22 mouse cellular contexts compared by ENCODE assay signal in the genomic region with DNA sequence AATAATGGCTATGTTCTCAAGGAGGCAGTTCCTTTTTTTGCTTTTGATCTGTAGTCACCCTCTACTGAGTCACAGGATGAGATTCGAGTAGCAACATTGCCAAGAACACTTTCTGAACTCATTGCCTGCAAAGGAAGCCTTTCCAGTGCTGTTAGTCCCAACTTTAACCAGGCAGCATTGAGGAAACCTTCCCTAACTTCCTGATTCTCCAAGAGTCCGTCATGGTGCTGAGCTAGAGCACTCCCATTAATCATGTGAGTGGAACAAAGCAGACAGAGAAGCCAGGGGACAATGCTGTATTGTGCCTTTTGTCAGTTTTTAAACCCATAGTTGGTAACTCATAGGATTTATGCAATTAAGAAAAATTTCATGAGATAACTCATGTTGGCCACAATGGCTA.
A peak's percentile ranks its signal among the peaks of the same experiment; 100 is the strongest.
DNase-seq lines count a peak whose midpoint lies in the region; ATAC-seq and TF ChIP-seq lines count a peak whose summit lies in the region.
"Had no signal": no experiment of that assay in that cellular context is flagged by ENCODE, and none has a peak within 500 bp of the region (broad histone marks: within the 10 kb centered on the region; RNA-seq: fewer than 3 reads in every experiment).

No protein-coding gene starts in this region.

- no peak for TF ChIP-seq EP300 in stomach, postnatal 0 days (optimal IDR thresholded peaks at IDR 0.05)

- no peak overlapping the region for H3K9ac ChIP-seq in kidney, postnatal 0 days (ENCODE audit: low read depth, low read length)
- H3K9ac ChIP-seq in stomach, postnatal 0 days (ENCODE audit: low read length), result no peak overlapping the region
- H3K9ac ChIP-seq: limb, embryonic 12.5 days; liver, embryonic 12.5 days; midbrain, embryonic 13.5 days had no signal

- no peaks in the 10 kb centered on the region for H3K27me3 ChIP-seq in kidney, postnatal 0 days (ENCODE audit: insufficient read depth, low read length)
- no peaks in the 10 kb centered on the region for H3K27me3 ChIP-seq in C2C12 (ENCODE audit: control insufficient read depth, insufficient read depth, insufficient read length)
- H3K27me3 ChIP-seq in stomach, postnatal 0 days (ENCODE audit: control insufficient read depth, insufficient read depth, low read length), result no peaks in the 10 kb centered on the region
- H3K27me3 ChIP-seq: limb, embryonic 12.5 days; liver, embryonic 12.5 days; midbrain, embryonic 13.5 days had no signal

- H3K9me3 ChIP-seq in kidney, postnatal 0 days (replicated peaks; ENCODE audit: low read length), result no peaks in the 10 kb centered on the region
- no peaks in the 10 kb centered on the region for H3K9me3 ChIP-seq in stomach, postnatal 0 days (ENCODE audit: control insufficient read depth, low read length)
- H3K9me3 ChIP-seq: limb, embryonic 12.5 days; liver, embryonic 12.5 days; midbrain, embryonic 13.5 days had no signal

- no peaks in the 10 kb centered on the region for H3K79me3 ChIP-seq in C2C12 (ENCODE audit: low read depth)

- ATAC-seq in kidney, postnatal 0 days (replicated peaks; ENCODE audit: low FRiP score, low read depth), result no peak
- no peak for ATAC-seq in stomach, postnatal 0 days (ENCODE audit: low FRiP score, low TSS enrichment)
- ATAC-seq: forebrain, embryonic 14.5 days; liver, embryonic 12.5 days; midbrain, embryonic 13.5 days had no signal

- H3K4me2 ChIP-seq in kidney, postnatal 0 days (ENCODE audit: low read length), result no peak overlapping the region
- H3K4me2 ChIP-seq in stomach, postnatal 0 days (replicated peaks; ENCODE audit: low read depth), result no peak overlapping the region
- H3K4me2 ChIP-seq: limb, embryonic 12.5 days; liver, embryonic 12.5 days; midbrain, embryonic 13.5 days had no signal

- peak; percentile 37 for DNase-seq in embryo, embryonic 10.5 days (ENCODE audit: low spot score)
- DNase-seq in embryo, embryonic 11 days, result no peak
- DNase-seq in kidney, postnatal 0 days (ENCODE audit: low spot score), result peak; percentile 33
- no peak for DNase-seq in kidney, adult 9 months
- peak; percentile 30 for DNase-seq in fibroblast of lung, adult 2 months (ENCODE audit: low read depth)
- no peak for DNase-seq in stomach, postnatal 0 days (ENCODE audit: low spot score)
- DNase-seq: adrenal gland, postnatal 25 days; B cell, adult 2 months; cerebellum, adult 11-12 months; cerebellum, postnatal 25 days; gastrocnemius, postnatal 25 days; heart, adult 2 months; heart, postnatal 4 days; kidney, adult 2 months; lung, adult 2 months; thymus, postnatal 14 days had no signal

- no peak overlapping the region for H3K4me3 ChIP-seq in kidney, postnatal 0 days (replicated peaks; ENCODE audit: low read depth, low read length)
- H3K4me3 ChIP-seq in C2C12 (ENCODE audit: insufficient read depth, poor library complexity, severe bottlenecking), result no peak overlapping the region
- no peak overlapping the region for H3K4me3 ChIP-seq in stomach, postnatal 0 days (ENCODE audit: low read depth, low read length)
- H3K4me3 ChIP-seq: erythroblast, embryonic 14.5 days; heart, adult 2 months; limb, embryonic 12.5 days; liver, embryonic 12.5 days; midbrain, embryonic 13.5 days had no signal

- TF ChIP-seq CTCF in kidney, postnatal 0 days (IDR thresholded peaks at IDR 0.05; ENCODE audit: low read depth), result no peak
- no peak for TF ChIP-seq CTCF in C2C12 (IDR thresholded peaks at IDR 0.05; ENCODE audit: control insufficient read depth, insufficient read depth, insufficient read length)
- no peak for TF ChIP-seq CTCF in stomach, postnatal 0 days (IDR thresholded peaks at IDR 0.05; ENCODE audit: low read depth)

- H3K4me1 ChIP-seq in kidney, postnatal 0 days (replicated peaks; ENCODE audit: insufficient read depth, low read length), result no peaks in the 10 kb centered on the region
- H3K4me1 ChIP-seq in stomach, postnatal 0 days (replicated peaks; ENCODE audit: control insufficient read depth, insufficient read depth), result no peaks in the 10 kb centered on the region
- H3K4me1 ChIP-seq: limb, embryonic 12.5 days; liver, embryonic 12.5 days; midbrain, embryonic 13.5 days had no signal

- WGBS in kidney, postnatal 0 days, result 31% methylated on average over 2 of the region's 2 CpGs
- 58% methylated on average over 2 of the region's 2 CpGs for WGBS in stomach, postnatal 0 days

- H3K27ac ChIP-seq in kidney, postnatal 0 days, result no peak overlapping the region
- H3K27ac ChIP-seq in stomach, postnatal 0 days (replicated peaks), result no peak overlapping the region
- H3K27ac ChIP-seq: heart, adult 2 months; limb, embryonic 12.5 days; liver, embryonic 12.5 days; midbrain, embryonic 13.5 days had no signal

- peaks cover 7% of the 10 kb centered on the region for H3K79me2 ChIP-seq in C2C12 (ENCODE audit: control insufficient read depth, insufficient read depth)

- no peaks in the 10 kb centered on the region for H3K36me3 ChIP-seq in kidney, postnatal 0 days (ENCODE audit: insufficient read depth, low read length)
- peaks cover 1% of the 10 kb centered on the region for H3K36me3 ChIP-seq in C2C12 (ENCODE audit: control insufficient read depth, insufficient read depth)
- H3K36me3 ChIP-seq in stomach, postnatal 0 days (ENCODE audit: control insufficient read depth, insufficient read depth, low read length), result no peaks in the 10 kb centered on the region
- H3K36me3 ChIP-seq: limb, embryonic 12.5 days; liver, embryonic 12.5 days; midbrain, embryonic 13.5 days had no signal

- H3ac ChIP-seq in C2C12 (ENCODE audit: control insufficient read depth, insufficient read length, low read depth), result no peak overlapping the region

TF ChIP-seq in C2C12, 6 proteins besides CTCF, POLR2A, EP300 and RAD21:
- TF ChIP-seq MAX (IDR thresholded peaks at IDR 0.05), result peak; percentile 46
- TF ChIP-seq FOSL1 (IDR thresholded peaks at IDR 0.05; ENCODE audit: insufficient read depth, low read length, poor library complexity, severe bottlenecking), result no peak

Comparison
In these comparisons a context has a peak if more than half of its experiments do, and no peak if none do; other contexts are left out.
1. DNase-seq: peak in embryo, embryonic 10.5 days (single experiment), kidney, postnatal 0 days (single experiment) and fibroblast of lung, adult 2 months (single experiment); none in embryo, embryonic 11 days (single experiment), kidney, adult 9 months (single experiment) and stomach, postnatal 0 days (single experiment).